Mouse (Mus musculus) lung, postnatal 10 days (tissue): ENCODE data around the gene Rpl21.

ENCODE experiments used
- DNase-seq: peaks from one replicate; pipeline ENCODE4 v3.0.0; 2021

The Rpl21 gene

GRCm38 (mm10) chr5:146832769-146833448 is at the start of gene Rpl21:
Rpl21 (plus strand) TSS chr5:146832890.
- peak; percentile 94 for DNase-seq

GRCm38 (mm10) chr5:146783300-146783699 is 49.4 kb upstream of the Rpl21 start:
- DNase-seq = no peak

- no peak for DNase-seq
Observed at GRCm38 (mm10) chr5:146783891-146784290, 48.8 kb upstream of the Rpl21 start.

- no peak for DNase-seq
Observed at GRCm38 (mm10) chr5:146786123-146786522, 46.6 kb upstream of the Rpl21 start.

GRCm38 (mm10) chr5:146789413-146789812 is 43.3 kb upstream of the Rpl21 start:
- DNase-seq = no peak

GRCm38 (mm10) chr5:146790944-146791343 is 41.7 kb upstream of the Rpl21 start:
- DNase-seq = no peak

- no peak for DNase-seq
Observed at GRCm38 (mm10) chr5:146792140-146792791, 40.4 kb upstream of the Rpl21 start.

GRCm38 (mm10) chr5:146793630-146794083 is 39.0 kb upstream of the Rpl21 start:
- DNase-seq = no peak

- peak; percentile 55 for DNase-seq
Observed at GRCm38 (mm10) chr5:146794084-146794852, 38.4 kb upstream of the Rpl21 start.

GRCm38 (mm10) chr5:146794853-146795252 is 37.8 kb upstream of the Rpl21 start, which contains the start of gene Usp12:
Usp12 (minus strand) TSS chr5:146795006.
- DNase-seq = peak; percentile 97

GRCm38 (mm10) chr5:146795728-146796127 is 37.0 kb upstream of the Rpl21 start:
- DNase-seq = no peak

GRCm38 (mm10) chr5:146798031-146798430 is 34.7 kb upstream of the Rpl21 start:
- peak; percentile 66 for DNase-seq

GRCm38 (mm10) chr5:146806004-146806430 is 26.7 kb upstream of the Rpl21 start:
- DNase-seq = no peak

GRCm38 (mm10) chr5:146809951-146810350 is 22.7 kb upstream of the Rpl21 start:
- DNase-seq = no peak

GRCm38 (mm10) chr5:146812866-146813265 is 19.8 kb upstream of the Rpl21 start:
- DNase-seq = no peak

- no peak for DNase-seq
Observed at GRCm38 (mm10) chr5:146813421-146813820, 19.3 kb upstream of the Rpl21 start.

GRCm38 (mm10) chr5:146815394-146815793 is 17.3 kb upstream of the Rpl21 start:
- no peak for DNase-seq

- no peak for DNase-seq
Observed at GRCm38 (mm10) chr5:146817583-146817982, 15.1 kb upstream of the Rpl21 start.

- no peak for DNase-seq
Observed at GRCm38 (mm10) chr5:146818906-146819623, 13.6 kb upstream of the Rpl21 start.

- DNase-seq = no peak
Observed at GRCm38 (mm10) chr5:146823005-146823404, 9.7 kb upstream of the Rpl21 start.

GRCm38 (mm10) chr5:146829528-146829927 is 3.2 kb upstream of the Rpl21 start:
- DNase-seq = no peak

- DNase-seq = no peak
Observed at GRCm38 (mm10) chr5:146832435-146832768, 288 bp upstream of the Rpl21 start.

- DNase-seq = no peak
Observed at GRCm38 (mm10) chr5:146833673-146834201, 1.0 kb downstream of the Rpl21 start.
